Mouse (Mus musculus): ENCODE results near the gene Tmem53. TPM values are rescaled to one million over a fixed set of nuclear protein-coding genes. Genes with fewer than 3 reads are reported as not detected.

Tmem53 gene
- polyA plus RNA-seq, 1 experiment from 2014 or later = 12.9 TPM

- no peaks in the 10 kb centered on the region for H3K36me3 ChIP-seq (ENCODE audit: control insufficient read depth, insufficient read depth, low read length)
- H3K4me1 ChIP-seq (replicated peaks; ENCODE audit: control insufficient read depth, insufficient read depth) = no peaks in the 10 kb centered on the region
- no peak for TF ChIP-seq EP300 (optimal IDR thresholded peaks at IDR 0.05)
- TF ChIP-seq CTCF (IDR thresholded peaks at IDR 0.05; ENCODE audit: low read depth) = no peak
- ATAC-seq (ENCODE audit: low FRiP score, low TSS enrichment) = 0 out of 2 replicates have a peak, but pooled peaks have one; percentile 15
- H3K4me2 ChIP-seq (replicated peaks; ENCODE audit: low read depth) = no peak overlapping the region
- WGBS = 61% methylated on average over 13 of the region's 13 CpGs
- H3K4me3 ChIP-seq (ENCODE audit: low read depth, low read length) = no peak overlapping the region
- no peaks in the 10 kb centered on the region for H3K9me3 ChIP-seq (ENCODE audit: control insufficient read depth, low read length)
- H3K27me3 ChIP-seq (ENCODE audit: control insufficient read depth, insufficient read depth, low read length) = no peaks in the 10 kb centered on the region
- no peak for DNase-seq (ENCODE audit: low spot score)
- H3K27ac ChIP-seq (replicated peaks) = no peak overlapping the region
- no peak overlapping the region for H3K9ac ChIP-seq (ENCODE audit: low read length)
Observed at GRCm38 (mm10) chr4:117262101-117262913, 10.6 kb downstream of the Tmem53 start.

GRCm38 (mm10) chr4:117262987-117263386 is 11.2 kb downstream of the Tmem53 start:
- Histone ChIP-seq H3K36me3 (ENCODE audit: control insufficient read depth, insufficient read depth, low read length) (no peaks in the 10 kb centered on the region), H3K4me2 (replicated peaks; ENCODE audit: low read depth) (no peak overlapping the region), H3K9me3 (ENCODE audit: control insufficient read depth, low read length) (no peaks in the 10 kb centered on the region), H3K4me1 (replicated peaks; ENCODE audit: control insufficient read depth, insufficient read depth) (no peaks in the 10 kb centered on the region), H3K27ac (replicated peaks) (no peak overlapping the region), H3K4me3 (ENCODE audit: low read depth, low read length) (no peak overlapping the region), H3K27me3 (ENCODE audit: control insufficient read depth, insufficient read depth, low read length) (no peaks in the 10 kb centered on the region), H3K9ac (ENCODE audit: low read length) (no peak overlapping the region)
- ATAC-seq (ENCODE audit: low FRiP score, low TSS enrichment) = no peak
- DNase-seq (ENCODE audit: low spot score) = no peak
- TF ChIP-seq CTCF (IDR thresholded peaks at IDR 0.05; ENCODE audit: low read depth) (no peak), EP300 (optimal IDR thresholded peaks at IDR 0.05) (no peak)
- whole genome bisulfite sequencing = 73% methylated on average over 8 of the region's 8 CpGs

- H3K4me1 ChIP-seq (replicated peaks; ENCODE audit: control insufficient read depth, insufficient read depth) = no peaks in the 10 kb centered on the region
- ATAC-seq (ENCODE audit: low FRiP score, low TSS enrichment) (no peak), DNase-seq (ENCODE audit: low spot score) (peak; percentile 74)
- no peaks in the 10 kb centered on the region for H3K27me3 ChIP-seq (ENCODE audit: control insufficient read depth, insufficient read depth, low read length)
- H3K4me3 ChIP-seq (ENCODE audit: low read depth, low read length) = no peak overlapping the region
- H3K4me2 ChIP-seq (replicated peaks; ENCODE audit: low read depth) = no peak overlapping the region
- no peak overlapping the region for H3K9ac ChIP-seq (ENCODE audit: low read length)
- H3K36me3 ChIP-seq (ENCODE audit: control insufficient read depth, insufficient read depth, low read length) = peaks cover 4% of the 10 kb centered on the region; the same call in 1 of the 2 replicates
- TF ChIP-seq CTCF (IDR thresholded peaks at IDR 0.05; ENCODE audit: low read depth) = peak; percentile 97
- TF ChIP-seq EP300 (optimal IDR thresholded peaks at IDR 0.05) = no peak
- H3K27ac ChIP-seq (replicated peaks) = no peak overlapping the region
- no peaks in the 10 kb centered on the region for H3K9me3 ChIP-seq (ENCODE audit: control insufficient read depth, low read length)
- 7% methylated on average over 2 of the region's 2 CpGs for WGBS
Observed at GRCm38 (mm10) chr4:117267284-117267683, 15.5 kb downstream of the Tmem53 start.

- no peak overlapping the region for H3K27ac ChIP-seq (replicated peaks)
- H3K36me3 ChIP-seq (ENCODE audit: control insufficient read depth, insufficient read depth, low read length) = peaks cover 6% of the 10 kb centered on the region
- 88% methylated on average over 25 of the region's 25 CpGs for WGBS
- peak; percentile 37 for DNase-seq (ENCODE audit: low spot score)
- H3K27me3 ChIP-seq (ENCODE audit: control insufficient read depth, insufficient read depth, low read length) = no peaks in the 10 kb centered on the region
- ATAC-seq (ENCODE audit: low FRiP score, low TSS enrichment) = peak; percentile 75
- no peak overlapping the region for H3K4me3 ChIP-seq (ENCODE audit: low read depth, low read length)
- H3K9ac ChIP-seq (ENCODE audit: low read length) = no peak overlapping the region
- H3K4me2 ChIP-seq (replicated peaks; ENCODE audit: low read depth) = no peak overlapping the region
- TF ChIP-seq CTCF (IDR thresholded peaks at IDR 0.05; ENCODE audit: low read depth) (0 out of 2 replicates have a peak, but pooled peaks have one; percentile 11), EP300 (optimal IDR thresholded peaks at IDR 0.05) (no peak)
- no peaks in the 10 kb centered on the region for H3K4me1 ChIP-seq (replicated peaks; ENCODE audit: control insufficient read depth, insufficient read depth)
- H3K9me3 ChIP-seq (ENCODE audit: control insufficient read depth, low read length) = no peaks in the 10 kb centered on the region
Observed at GRCm38 (mm10) chr4:117267831-117268437, 16.2 kb downstream of the Tmem53 start.

GRCm38 (mm10) chr4:117270278-117270677 is 18.5 kb downstream of the Tmem53 start:
- Histone ChIP-seq H3K4me2 (replicated peaks; ENCODE audit: low read depth) (no peak overlapping the region), H3K27me3 (ENCODE audit: control insufficient read depth, insufficient read depth, low read length) (no peaks in the 10 kb centered on the region), H3K9ac (ENCODE audit: low read length) (no peak overlapping the region), H3K4me1 (replicated peaks; ENCODE audit: control insufficient read depth, insufficient read depth) (no peaks in the 10 kb centered on the region), H3K36me3 (ENCODE audit: control insufficient read depth, insufficient read depth, low read length) (peaks cover 15% of the 10 kb centered on the region), H3K4me3 (ENCODE audit: low read depth, low read length) (no peak overlapping the region), H3K9me3 (ENCODE audit: control insufficient read depth, low read length) (no peaks in the 10 kb centered on the region), H3K27ac (replicated peaks) (no peak overlapping the region)
- DNase-seq (ENCODE audit: low spot score) = peak; percentile 80
- WGBS = 16% methylated on average over 6 of the region's 6 CpGs
- TF ChIP-seq CTCF (IDR thresholded peaks at IDR 0.05; ENCODE audit: low read depth) = peak; percentile 98
- no peak for TF ChIP-seq EP300 (optimal IDR thresholded peaks at IDR 0.05)
- no peak for ATAC-seq (ENCODE audit: low FRiP score, low TSS enrichment)

- ATAC-seq (ENCODE audit: low FRiP score, low TSS enrichment) (no peak), DNase-seq (ENCODE audit: low spot score) (no peak)
- H3K27ac ChIP-seq (replicated peaks) = no peak overlapping the region
- H3K9me3 ChIP-seq (ENCODE audit: control insufficient read depth, low read length) = no peaks in the 10 kb centered on the region
- no peak for TF ChIP-seq EP300 (optimal IDR thresholded peaks at IDR 0.05)
- no peak for TF ChIP-seq CTCF (IDR thresholded peaks at IDR 0.05; ENCODE audit: low read depth)
- no peak overlapping the region for H3K9ac ChIP-seq (ENCODE audit: low read length)
- peaks cover 19% of the 10 kb centered on the region for H3K36me3 ChIP-seq (ENCODE audit: control insufficient read depth, insufficient read depth, low read length)
- no peaks in the 10 kb centered on the region for H3K27me3 ChIP-seq (ENCODE audit: control insufficient read depth, insufficient read depth, low read length)
- WGBS = 37% methylated on average over 12 of the region's 12 CpGs
- no peak overlapping the region for H3K4me3 ChIP-seq (ENCODE audit: low read depth, low read length)
- H3K4me1 ChIP-seq (replicated peaks; ENCODE audit: control insufficient read depth, insufficient read depth) = no peaks in the 10 kb centered on the region; the same call in 1 of the 2 replicates
- no peak overlapping the region for H3K4me2 ChIP-seq (replicated peaks; ENCODE audit: low read depth)
Observed at GRCm38 (mm10) chr4:117272459-117272858, 20.7 kb downstream of the Tmem53 start.
